ENCODE assay signal across 23 mouse cellular contexts in the genomic region with DNA sequence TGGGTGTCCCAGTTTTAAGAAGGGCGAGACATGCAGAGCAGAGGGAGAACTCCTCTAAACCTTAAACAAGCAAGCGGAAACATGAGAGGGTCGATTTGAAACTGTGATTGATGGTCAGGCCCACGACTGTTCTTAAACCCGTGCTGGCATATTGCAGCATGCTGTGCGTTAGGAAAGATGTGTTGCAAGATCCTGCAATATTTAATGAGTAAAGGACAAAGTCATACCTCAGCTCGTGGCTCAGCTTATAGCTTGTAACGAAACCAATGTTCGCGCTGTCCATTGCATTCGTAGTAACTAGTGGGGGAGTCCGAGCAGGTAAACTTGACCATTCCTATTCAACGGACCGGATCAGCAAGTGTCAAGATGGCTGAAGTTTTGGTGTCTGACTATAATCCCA. TPM values are rescaled to one million over a fixed set of nuclear protein-coding genes. Genes with fewer than 3 reads are reported as not detected.
DNase-seq lines count a peak whose midpoint lies in the region; ATAC-seq and TF ChIP-seq lines count a peak whose summit lies in the region.
"Had no signal": no experiment of that assay in that cellular context is flagged by ENCODE, and none has a peak within 500 bp of the region (broad histone marks: within the 10 kb centered on the region; RNA-seq: fewer than 3 reads in every experiment).

No protein-coding gene starts in this region.

- 64% methylated on average over 14 of the region's 14 CpGs for WGBS in liver, embryonic 15.5 days (ENCODE audit: insufficient replicate concordance)
- WGBS in liver, embryonic 11.5 days: 83% methylated on average over 14 of the region's 14 CpGs

- H3K27ac ChIP-seq in liver, embryonic 15.5 days (replicated peaks): peak overlapping the region; percentile 38; the same call in 1 of the 2 replicates
- no peak overlapping the region for H3K27ac ChIP-seq in liver, embryonic 11.5 days (ENCODE audit: low read depth, low read length)
- H3K27ac ChIP-seq in ES-Bruce4 (ENCODE audit: insufficient read depth, low read length): peak overlapping the region; percentile 93
- H3K27ac ChIP-seq: embryonic facial prominence, embryonic 15.5 days; forebrain, embryonic 12.5 days; heart, embryonic 15.5 days; hindbrain, embryonic 10.5 days; hindbrain, embryonic 15.5 days had no signal

- no peak overlapping the region for H3K4me2 ChIP-seq in liver, embryonic 15.5 days
- no peak overlapping the region for H3K4me2 ChIP-seq in liver, embryonic 11.5 days
- H3K4me2 ChIP-seq: embryonic facial prominence, embryonic 15.5 days; forebrain, embryonic 12.5 days; heart, embryonic 11.5 days; heart, embryonic 15.5 days; hindbrain, embryonic 15.5 days had no signal

- no peak for TF ChIP-seq POLR2A in ES-Bruce4 (IDR thresholded peaks at IDR 0.05; ENCODE audit: insufficient read depth, low read length)

- no peak overlapping the region for H3K4me3 ChIP-seq in liver, embryonic 15.5 days (replicated peaks)
- H3K4me3 ChIP-seq in liver, embryonic 11.5 days (ENCODE audit: low read depth, low read length): no peak overlapping the region
- H3K4me3 ChIP-seq in ES-Bruce4 (ENCODE audit: low read depth, low read length): no peak overlapping the region
- H3K4me3 ChIP-seq: embryonic facial prominence, embryonic 15.5 days; forebrain, embryonic 12.5 days; heart, embryonic 15.5 days; hindbrain, embryonic 10.5 days; hindbrain, embryonic 15.5 days had no signal

- no peak for TF ChIP-seq EP300 in ES-Bruce4 (IDR thresholded peaks at IDR 0.05; ENCODE audit: insufficient read depth, low read depth, low read length)

- ATAC-seq in liver, embryonic 15.5 days (ENCODE audit: insufficient read depth): peak; percentile 47; the same call in 1 of the 2 replicates
- no peak for ATAC-seq in liver, embryonic 11.5 days (replicated peaks; ENCODE audit: low FRiP score)
- ATAC-seq: CD4-positive, CD25-positive, alpha-beta regulatory T cell, adult 4 months; forebrain, embryonic 16.5 days; intestine, embryonic 16.5 days had no signal

- no peak for TF ChIP-seq CTCF in ES-Bruce4 (IDR thresholded peaks at IDR 0.05; ENCODE audit: low read depth, low read length)

- H3K9ac ChIP-seq in liver, embryonic 15.5 days: no peak overlapping the region
- H3K9ac ChIP-seq in liver, embryonic 11.5 days (ENCODE audit: low read depth, low read length): no peak overlapping the region
- peak overlapping the region; percentile 12; the same call in 1 of the 2 replicates for H3K9ac ChIP-seq in ES-Bruce4 (ENCODE audit: low read depth, poor library complexity, severe bottlenecking)
- H3K9ac ChIP-seq: embryonic facial prominence, embryonic 15.5 days; forebrain, embryonic 12.5 days; heart, embryonic 15.5 days; hindbrain, embryonic 15.5 days had no signal

- no peaks in the 10 kb centered on the region for H3K9me3 ChIP-seq in liver, embryonic 15.5 days (replicated peaks)
- peaks cover 5% of the 10 kb centered on the region; the same call in 1 of the 2 replicates for H3K9me3 ChIP-seq in liver, embryonic 11.5 days (ENCODE audit: control insufficient read depth, low read length)
- no peaks in the 10 kb centered on the region for H3K9me3 ChIP-seq in ES-Bruce4 (replicated peaks; ENCODE audit: control insufficient read depth, insufficient read depth, low read length, poor library complexity, severe bottlenecking)
- H3K9me3 ChIP-seq: embryonic facial prominence, embryonic 15.5 days; heart, embryonic 15.5 days; hindbrain, embryonic 15.5 days had no signal

- no peak for DNase-seq in liver, embryonic 11.5 days (ENCODE audit: low spot score)
- peak; percentile 42 for DNase-seq in gonadal fat pad, adult 2 months (ENCODE audit: low read depth)
- no peak for DNase-seq in right cerebral cortex, postnatal 4 days
- DNase-seq in yolk sac, embryonic 10.5 days (ENCODE audit: low spot score): no peak
- DNase-seq in layer of hippocampus, postnatal 25 days (ENCODE audit: extremely low spot score in 1 of 2, low spot score in 1 of 2): no peak
- DNase-seq: adrenal gland, adult 2 months; adrenal gland, postnatal 25 days; B cell, adult 2 months; cerebellum, adult 18-20 months; cerebellum, postnatal 14 days; gastrocnemius, postnatal 10 days had no signal

- no peaks in the 10 kb centered on the region for H3K36me3 ChIP-seq in liver, embryonic 15.5 days (replicated peaks)
- H3K36me3 ChIP-seq in liver, embryonic 11.5 days (ENCODE audit: control insufficient read depth, insufficient read depth, low read length): no peaks in the 10 kb centered on the region
- no peaks in the 10 kb centered on the region for H3K36me3 ChIP-seq in ES-Bruce4 (ENCODE audit: control insufficient read depth, insufficient read depth, low read length, poor library complexity, severe bottlenecking)
- H3K36me3 ChIP-seq: embryonic facial prominence, embryonic 15.5 days; forebrain, embryonic 12.5 days; heart, embryonic 15.5 days; hindbrain, embryonic 10.5 days; hindbrain, embryonic 15.5 days had no signal

- H3K4me1 ChIP-seq in liver, embryonic 15.5 days (replicated peaks): peaks cover 15% of the 10 kb centered on the region
- no peaks in the 10 kb centered on the region for H3K4me1 ChIP-seq in liver, embryonic 11.5 days (replicated peaks; ENCODE audit: control insufficient read depth, insufficient read depth, low read length)
- peaks cover 8% of the 10 kb centered on the region for H3K4me1 ChIP-seq in ES-Bruce4 (ENCODE audit: control insufficient read depth, insufficient read depth, low read length)
- H3K4me1 ChIP-seq: embryonic facial prominence, embryonic 15.5 days; forebrain, embryonic 12.5 days; hindbrain, embryonic 10.5 days had no signal

- H3K27me3 ChIP-seq in liver, embryonic 15.5 days: peaks cover 11% of the 10 kb centered on the region
- H3K27me3 ChIP-seq in liver, embryonic 11.5 days (replicated peaks; ENCODE audit: control insufficient read depth, insufficient read depth, low read length): no peaks in the 10 kb centered on the region
- no peaks in the 10 kb centered on the region for H3K27me3 ChIP-seq in ES-Bruce4 (ENCODE audit: control insufficient read depth, insufficient read depth, low read length, poor library complexity, severe bottlenecking)
- H3K27me3 ChIP-seq: embryonic facial prominence, embryonic 15.5 days; heart, embryonic 15.5 days; hindbrain, embryonic 15.5 days had no signal

RNA-seq across cellular contexts. Expression of gene Slc38a4, which starts 4.3 kb away (rescaled TPM):
- 61.9 and 67.9 TPM in 2 replicates for polyA plus RNA-seq in liver, embryonic 15.5 days (2015; fragmentation: Nextera tagmentation; extraction: Ambion mirVana)
- polyA plus RNA-seq in liver, embryonic 11.5 days (2014; fragmentation: Nextera tagmentation; extraction: Ambion mirVana): 74.8 and 84.2 TPM in 2 replicates
- polyA plus RNA-seq in ES-Bruce4 (2011; ENCODE audit: insufficient read depth, insufficient read length, low read depth, missing spikeins): 186 and 187 TPM in 2 replicates
- polyA plus RNA-seq in gonadal fat pad, adult 2 months (2012; rRNA removed): 21.3 and 45.4 TPM in 2 replicates
- total RNA-seq in layer of hippocampus, postnatal 25 days (2021): under 1 TPM; 0.77 to 0.91 TPM
- total RNA-seq: common myeloid progenitor, adult 5-6 weeks had no signal
- polyA plus RNA-seq: CD4-positive, CD25-positive, alpha-beta regulatory T cell, adult 4 months had no signal
